Mouse (Mus musculus) thymus, adult 2 months (tissue): ENCODE measurements around the gene Thap8. TPM values are rescaled to one million over a fixed set of nuclear protein-coding genes. Genes with fewer than 3 reads are reported as not detected.

ENCODE experiments used
- DNase-seq: peaks from one replicate; pipeline ENCODE4 v3.0.0; 2021
- H3K27ac ChIP-seq: fragments of 200-500 bp; 2 replicates; pipeline ENCODE4 v1.5.1; 2012; ENCODE audit warnings: low read length, control low read depth; ENCODE audit not compliant: control insufficient read depth, insufficient read depth
- H3K27me3 ChIP-seq: fragments of 200-500 bp; 2 replicates; pipeline ENCODE4 v1.6.1; 2012; ENCODE audit warnings: mild to moderate bottlenecking, low read length, moderate library complexity, mixed read lengths; ENCODE audit not compliant: control insufficient read depth, insufficient read depth
- H3K36me3 ChIP-seq: fragments of 200-500 bp; 2 replicates; pipeline ENCODE4 v1.6.1; 2012; ENCODE audit warnings: mild to moderate bottlenecking, low read length, moderate library complexity; ENCODE audit not compliant: control insufficient read depth, insufficient read depth
- H3K4me1 ChIP-seq: fragments of 200-500 bp; replicated peaks from 2 replicates; pipeline ENCODE4 v1.6.1; 2012; ENCODE audit warnings: low read length; ENCODE audit not compliant: control insufficient read depth, insufficient read depth
- H3K4me3 ChIP-seq: fragments of 200-500 bp; 2 replicates; pipeline ENCODE4 v1.5.1; 2012; ENCODE audit warnings: mild to moderate bottlenecking, low read length, control low read depth, moderate library complexity; ENCODE audit not compliant: control insufficient read depth, insufficient read depth
- CTCF ChIP-seq: fragments of 200-500 bp; IDR thresholded peaks from 2 replicates; pipeline ENCODE4 v1.5.1; 2012; ENCODE audit warnings: mild to moderate bottlenecking, control low read depth, low read length, moderate library complexity, borderline replicate concordance; ENCODE audit not compliant: control insufficient read depth, poor library complexity, insufficient read depth; ENCODE audit errors: extremely low read depth
- POLR2A ChIP-seq: fragments of 200-500 bp; IDR thresholded peaks from 2 replicates; pipeline ENCODE4 v1.6.1; 2012; ENCODE audit warnings: mild to moderate bottlenecking, low read length, control low read depth, moderate library complexity; ENCODE audit not compliant: control insufficient read depth, poor library complexity, insufficient read depth; ENCODE audit errors: extremely low read depth
- WGBS: fragments of 180-500 bp; shearing (Covaris S2); methylation state at CpG from one replicate; pipeline ENCODE4 v1.1.7; 2018; 5-methylcytosine and 5-hydroxymethylcytosine counted together
- polyA plus RNA-seq: library from polyadenylated mRNA; depleted of rRNA; stranded (reverse); fragments of >200 nt; gene quantifications from 2 replicates; pipeline ENCODE4 v1.2.3, GENCODE M21; 2012

Gene Thap8
- polyA plus RNA-seq, 1 experiment: 0.26 TPM

DNA sequence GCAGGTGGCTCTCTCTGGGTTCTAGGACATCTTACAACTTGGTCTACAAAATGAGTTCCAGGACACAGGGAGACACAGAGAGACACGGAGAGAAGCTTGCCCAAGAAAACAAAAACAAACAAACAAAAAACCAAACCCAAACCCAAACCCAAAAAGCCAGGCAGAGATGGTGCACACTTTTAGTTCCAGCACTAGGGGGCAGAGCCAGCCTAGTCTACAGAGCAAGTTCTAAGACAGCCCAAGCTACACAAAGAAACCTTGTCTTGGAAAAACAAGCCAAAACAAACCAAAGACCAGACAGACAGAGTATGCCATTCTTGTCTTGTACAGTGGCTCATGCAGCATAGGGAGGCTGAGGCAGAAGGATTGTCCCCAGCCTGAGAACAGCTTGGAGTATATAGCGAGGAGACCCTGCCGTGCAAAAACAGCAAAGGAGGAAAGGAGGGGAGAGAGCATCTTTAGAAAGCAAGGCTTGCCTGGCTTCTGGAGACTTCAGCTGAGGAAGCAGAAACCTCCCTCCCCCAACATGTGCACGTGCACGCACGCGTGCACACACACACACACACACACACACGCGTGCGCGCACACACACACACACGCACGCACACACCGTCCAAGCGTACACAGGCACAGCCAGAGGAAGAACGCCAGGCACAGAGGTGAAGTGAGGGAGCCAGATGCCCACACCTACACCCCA lies 26.3 kb downstream of the Thap8 start:
- DNase-seq: no peak
- Histone ChIP-seq H3K27ac (no peak overlapping the region), H3K4me3 (no peak overlapping the region), H3K4me1 (peaks cover 12% of the 10 kb centered on the region), H3K36me3 (no peaks in the 10 kb centered on the region), H3K27me3 (no peaks in the 10 kb centered on the region)
- no peak for TF ChIP-seq CTCF
- TF ChIP-seq POLR2A: no peak
- WGBS: 89% methylated on average over 16 of the region's 16 CpGs

DNA sequence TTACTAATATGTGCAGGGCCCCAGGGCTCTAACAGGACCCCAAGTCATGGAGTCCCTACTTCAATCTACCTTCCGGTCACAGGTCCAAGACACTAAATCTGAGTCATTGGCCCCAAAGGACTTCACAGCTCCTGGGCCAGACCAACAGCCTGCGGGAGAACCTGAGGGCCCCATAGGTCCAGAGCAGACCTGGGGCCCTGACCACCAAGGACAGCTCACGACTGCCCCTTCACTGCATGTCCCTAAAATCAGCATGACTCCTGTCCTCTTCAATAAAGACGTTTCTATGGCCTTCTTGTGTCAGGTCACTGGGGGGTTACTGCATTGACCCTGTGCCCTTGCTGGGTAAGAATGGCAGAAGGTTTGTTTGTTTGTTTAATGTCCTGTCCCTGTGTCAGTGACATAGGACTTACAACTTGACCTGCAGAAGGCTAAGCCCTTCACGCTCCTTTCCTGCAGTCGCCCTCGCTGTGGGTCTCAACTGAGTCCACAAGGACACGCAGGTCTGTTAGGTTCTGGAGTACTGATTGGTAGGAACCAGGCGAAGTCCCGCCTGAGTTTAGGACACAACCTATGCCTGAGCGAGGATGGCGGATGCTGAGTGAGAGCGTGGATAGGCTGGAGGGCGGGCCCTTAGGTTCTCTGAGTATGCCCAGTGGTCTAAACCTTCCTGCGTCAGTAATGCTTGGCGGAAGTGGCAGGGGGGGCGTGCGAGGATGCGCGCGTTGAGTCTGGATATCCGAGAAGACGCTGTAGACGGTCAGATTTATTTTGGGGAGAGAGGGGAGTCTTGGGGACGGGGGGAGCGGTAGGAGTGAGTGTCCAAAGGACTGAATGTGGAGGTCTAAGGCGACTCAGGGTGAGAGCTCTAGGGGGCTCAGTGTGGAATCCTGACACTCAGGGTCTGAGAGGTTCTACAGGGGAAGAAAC lies 28.4 kb downstream of the Thap8 start, which contains the start of gene Alkbh6:
Alkbh6 (plus strand) TSS at position 642 of the 930 bp plus-strand sequence.
- H3K27me3 ChIP-seq: no peaks in the 10 kb centered on the region
- H3K36me3 ChIP-seq: no peaks in the 10 kb centered on the region
- TF ChIP-seq POLR2A (peak; percentile 66), CTCF (0 out of 2 replicates have a peak, but pooled peaks have one; percentile 33)
- H3K4me3 ChIP-seq: peak within 1 kb of the TSS; percentile 72
- peaks cover 12% of the 10 kb centered on the region for H3K4me1 ChIP-seq
- DNase-seq: peak; percentile 93
- WGBS: 7% methylated on average over 27 of the region's 27 CpGs
- H3K27ac ChIP-seq: no peak within 1 kb of the TSS; the same call in 1 of the 2 replicates

DNA sequence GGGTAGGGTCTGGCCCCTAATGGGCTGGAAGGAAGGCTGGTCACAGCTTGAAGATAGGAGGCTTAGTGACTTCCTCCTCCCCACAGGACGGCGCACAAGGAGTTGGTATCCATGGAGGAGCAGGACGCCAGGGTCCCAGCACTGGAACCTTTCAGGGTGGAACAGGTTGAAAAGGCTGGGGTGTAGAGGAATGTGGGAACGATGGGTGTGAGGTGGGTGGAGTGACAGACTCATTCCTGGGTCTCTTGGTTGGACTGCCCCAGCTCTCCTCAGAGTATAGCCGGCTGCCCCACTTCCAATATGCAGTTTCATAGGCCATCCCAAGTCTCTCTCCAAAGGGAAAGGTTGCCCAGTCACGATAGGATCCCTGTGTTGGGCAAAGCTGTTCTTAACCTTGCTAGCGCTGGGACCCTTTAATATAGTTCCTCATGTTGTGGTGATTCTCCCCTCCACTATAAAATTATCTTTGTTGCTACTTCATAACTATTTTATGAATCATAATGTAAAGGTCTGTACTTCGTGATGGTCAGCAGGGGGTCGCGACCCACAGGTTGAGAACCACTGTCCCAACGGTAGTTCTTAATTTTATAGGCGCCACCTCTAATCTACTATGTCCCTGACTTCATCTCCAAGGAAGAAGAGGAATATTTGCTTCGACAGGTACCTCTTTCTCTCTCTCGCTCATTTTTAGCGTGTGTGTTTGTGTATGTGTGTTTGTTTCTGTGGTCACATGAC lies 29.7 kb downstream of the Thap8 start:
- no peak for DNase-seq
- Histone ChIP-seq H3K27me3 (no peaks in the 10 kb centered on the region), H3K4me3 (peak overlapping the region; percentile 72), H3K36me3 (no peaks in the 10 kb centered on the region), H3K4me1 (peaks cover 12% of the 10 kb centered on the region), H3K27ac (no peak overlapping the region)
- WGBS: 70% methylated on average over 15 of the region's 15 CpGs
- TF ChIP-seq POLR2A: no peak
- TF ChIP-seq CTCF: no peak

DNA sequence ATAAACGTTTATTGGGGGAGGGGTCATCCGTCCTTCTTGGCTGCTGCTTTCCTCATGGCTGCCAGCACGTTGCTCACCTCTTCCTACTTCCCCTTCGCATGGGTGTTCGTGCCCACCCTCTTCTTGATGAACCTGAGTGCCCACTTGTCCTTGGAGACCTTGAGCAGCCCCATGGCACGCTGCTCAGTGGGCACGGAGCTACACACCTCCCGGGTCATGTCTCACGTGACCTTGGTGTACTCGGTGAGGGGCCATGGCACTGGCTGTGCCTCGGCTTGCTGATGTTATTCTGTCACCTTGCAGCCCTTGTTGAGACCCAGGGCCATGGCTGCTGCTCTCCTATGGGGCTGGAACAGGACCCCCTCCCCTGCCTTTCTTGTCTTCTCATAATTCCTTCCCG lies 30.2 kb downstream of the Thap8 start:
- Histone ChIP-seq H3K27me3 (no peaks in the 10 kb centered on the region), H3K4me3 (no peak overlapping the region), H3K27ac (no peak overlapping the region), H3K36me3 (no peaks in the 10 kb centered on the region), H3K4me1 (peaks cover 12% of the 10 kb centered on the region)
- DNase-seq: no peak
- 93% methylated on average over 12 of the region's 12 CpGs for WGBS
- TF ChIP-seq POLR2A (no peak), CTCF (no peak)

DNA sequence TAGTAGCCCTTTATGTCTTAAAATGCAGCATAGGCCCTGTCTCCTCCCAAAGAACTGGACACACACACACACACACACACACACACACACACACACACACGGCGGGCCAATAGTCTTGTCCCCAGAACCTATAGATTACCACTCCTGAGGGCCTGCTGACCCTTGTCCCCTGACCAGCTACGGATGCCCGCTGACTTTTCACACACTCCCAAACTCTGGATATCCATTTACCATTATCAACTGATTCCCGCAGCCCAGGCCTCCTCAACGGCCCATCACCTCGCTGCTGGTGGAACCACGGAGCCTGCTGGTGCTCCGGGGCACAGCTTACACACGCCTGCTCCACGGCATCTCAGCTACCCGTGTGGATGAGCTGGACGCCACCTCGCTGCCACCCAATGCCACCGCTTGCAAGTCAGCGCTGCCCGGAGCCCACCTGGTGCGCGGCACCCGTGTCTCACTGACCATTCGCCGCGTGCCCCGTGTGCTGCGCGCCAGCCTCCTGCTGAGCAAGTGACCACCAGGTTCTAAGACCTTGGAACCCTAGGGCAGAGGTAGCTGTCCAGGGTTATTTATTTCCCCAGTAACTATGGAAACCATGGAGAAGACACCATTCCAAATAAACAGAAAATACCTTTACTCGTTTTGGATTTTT lies 33.9 kb downstream of the Thap8 start:
- DNase-seq: no peak
- H3K27ac ChIP-seq: no peak overlapping the region
- TF ChIP-seq CTCF (no peak), POLR2A (no peak)
- H3K36me3 ChIP-seq: no peaks in the 10 kb centered on the region
- 91% methylated on average over 27 of the region's 27 CpGs for WGBS
- H3K27me3 ChIP-seq: no peaks in the 10 kb centered on the region
- peaks cover 8% of the 10 kb centered on the region for H3K4me1 ChIP-seq
- H3K4me3 ChIP-seq: no peak overlapping the region
